Mouse (Mus musculus) liver, postnatal 0 days (tissue): ENCODE results near the gene Apol7a.

Source experiments
- CTCF ChIP-seq: sonication (generic); IDR thresholded peaks from 2 replicates; pipeline ENCODE4 v1.5.1; 2016; ENCODE audit warnings: antibody characterized with exemption, low read depth
- EP300 ChIP-seq: IDR thresholded peaks from 2 replicates; pipeline ENCODE4 v1.6.1; 2016; ENCODE audit warnings: antibody characterized with exemption, low read depth, mild to moderate bottlenecking

DNA sequence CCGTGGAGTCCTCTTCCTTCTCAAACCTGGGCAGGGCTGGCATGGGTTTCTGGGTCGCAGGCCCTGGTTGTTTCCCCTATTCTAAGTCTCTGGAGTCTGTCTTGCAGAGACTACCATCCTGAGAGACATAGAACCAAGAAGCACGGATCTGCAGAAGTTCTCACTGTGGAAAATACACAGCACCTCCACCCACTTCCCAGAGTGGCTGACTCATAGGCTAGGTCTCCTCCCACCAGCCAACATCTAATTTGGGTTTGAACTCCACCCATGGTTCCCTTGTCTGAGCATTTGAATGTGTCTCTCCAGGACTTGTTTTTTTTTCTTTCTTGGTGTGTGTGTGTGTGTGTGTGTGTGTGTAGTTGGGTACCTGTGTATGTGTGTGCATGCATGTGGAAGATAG, 34.9 kb downstream of the Apol7a start:
- TF ChIP-seq CTCF: no peak
- no peak for TF ChIP-seq EP300
